Mouse (Mus musculus) heart, adult 9 months (tissue): Measurements from ENCODE around the gene Hmgn2.
A peak's percentile ranks its signal among the peaks of the same experiment; 100 is the strongest.
"Not testable (repeated sequence)": the region's sequence is repeated elsewhere in the genome, so short reads cannot be mapped to it uniquely, and the experiment has no call there.

Experiments used
- DNase-seq, 2 experiments: peaks; one replicate each; pipeline ENCODE4 v3.0.0; 2022; ENCODE audit warnings: low spot score in 2 of 2

The Hmgn2 gene

DNA sequence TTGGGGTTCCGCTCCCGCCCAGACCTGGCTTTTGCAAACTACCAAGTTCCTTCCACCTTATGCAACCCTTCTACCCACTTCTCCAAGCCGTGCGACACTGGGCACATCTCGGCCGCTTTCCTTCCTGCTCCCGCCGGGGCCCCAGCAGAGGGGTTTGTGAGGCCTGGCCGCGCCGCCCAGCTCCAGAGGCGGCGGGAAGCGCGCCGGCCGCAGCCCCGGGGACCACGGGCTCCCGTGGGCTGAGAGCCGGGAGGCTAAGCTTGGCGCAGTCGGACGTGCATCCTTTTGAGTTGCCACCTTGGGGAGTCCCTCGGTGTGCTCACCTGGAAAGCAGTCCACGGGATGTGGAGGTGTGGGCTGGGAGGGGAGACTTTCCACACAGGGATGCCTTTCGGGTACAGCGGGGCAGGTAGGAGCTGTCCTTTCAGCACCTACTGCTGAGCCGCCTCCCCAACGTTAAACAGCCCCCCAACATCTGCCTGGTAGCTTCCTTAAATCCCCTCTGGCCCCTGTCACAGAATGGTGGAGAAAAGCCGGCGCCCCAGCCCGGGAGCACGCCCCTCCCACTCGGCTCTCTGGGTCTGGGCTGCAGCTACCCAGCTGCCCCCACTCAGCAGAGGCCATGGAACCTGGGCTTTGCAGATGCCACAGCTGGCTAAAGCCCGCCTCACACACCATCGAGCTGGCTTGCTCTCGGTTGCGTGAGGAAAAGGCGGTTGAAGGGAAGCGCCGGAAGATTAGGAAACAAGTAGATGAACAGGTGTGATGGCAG, at the start of gene Hmgn2:
Gene Hmgn2 (minus strand): TSS at position 501 of the 772 bp plus-strand sequence.
- DNase-seq: peak in 1 of 2 experiments; percentile 19

DNA sequence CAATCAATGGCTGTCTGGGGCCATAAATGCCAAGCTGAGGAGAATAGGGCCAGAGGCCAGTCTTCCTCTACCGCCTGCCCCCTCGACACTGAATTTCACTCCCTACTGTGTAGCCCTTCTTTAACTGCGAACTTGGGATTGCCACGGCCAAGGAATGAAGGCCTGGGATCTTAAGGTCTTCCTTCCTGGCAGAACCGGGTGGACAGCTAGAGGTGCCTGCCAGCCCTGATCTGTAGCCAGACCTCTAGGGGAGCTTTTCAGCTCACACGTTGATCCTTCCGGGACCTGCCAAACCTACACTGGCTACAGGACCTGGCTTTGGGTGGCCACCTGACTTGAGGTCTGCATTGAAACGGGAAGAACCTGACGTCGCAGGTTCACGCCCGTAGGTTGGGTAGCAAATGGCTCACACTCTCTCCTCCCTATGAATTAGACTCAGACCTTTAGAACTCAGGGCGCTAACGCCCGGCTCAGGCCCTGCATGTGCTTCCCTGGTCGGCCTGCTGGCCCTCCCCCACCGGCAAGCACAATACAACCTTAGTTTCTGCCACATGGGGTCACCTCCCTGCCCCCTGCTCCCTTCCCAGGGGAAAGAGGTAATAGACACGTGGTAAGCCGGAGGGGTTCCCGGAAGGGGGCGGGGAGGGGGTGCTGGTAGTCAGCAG, 48.9 kb upstream of the Hmgn2 start:
- DNase-seq: no peak

DNA sequence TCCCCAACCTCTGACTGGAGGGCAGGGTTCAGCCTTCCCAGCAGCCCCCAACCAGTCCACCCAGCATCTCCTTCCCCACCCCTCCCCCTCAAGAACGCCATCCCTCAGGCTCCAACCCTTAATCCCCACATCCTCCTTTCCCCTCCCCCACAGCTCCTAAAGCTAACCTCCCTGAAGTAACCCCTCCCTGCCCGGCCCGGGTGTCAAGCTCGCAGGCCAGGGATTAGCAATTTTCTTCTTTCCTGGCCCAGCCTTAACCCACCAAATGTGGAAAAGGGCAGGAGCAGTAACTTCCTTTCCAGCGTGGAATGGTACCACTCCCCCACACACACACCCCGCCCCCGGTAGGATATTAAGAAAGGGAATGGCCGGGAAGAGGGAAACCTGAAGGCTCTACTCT, 48.3 kb upstream of the Hmgn2 start:
- no peak for DNase-seq

DNA sequence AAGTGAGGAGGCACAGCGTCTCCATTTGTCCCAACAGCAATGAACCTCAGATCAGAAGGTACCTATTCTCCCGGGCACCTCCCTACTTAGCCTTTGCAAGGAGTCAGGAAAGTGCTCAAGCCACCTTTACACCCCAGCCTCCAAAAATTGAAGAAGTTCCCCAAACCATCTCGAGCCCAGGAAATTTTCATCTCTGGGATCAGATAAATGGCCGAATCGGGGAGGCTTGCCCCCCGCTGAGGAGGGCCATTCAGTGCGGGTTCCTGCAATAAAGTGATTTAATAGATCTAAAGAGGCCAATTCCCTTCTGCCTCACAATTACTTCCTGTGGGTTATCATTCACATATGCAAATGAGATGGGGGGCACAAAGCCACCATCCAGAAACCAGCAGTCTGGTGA, 47.8 kb upstream of the Hmgn2 start:
- DNase-seq: no peak

DNA sequence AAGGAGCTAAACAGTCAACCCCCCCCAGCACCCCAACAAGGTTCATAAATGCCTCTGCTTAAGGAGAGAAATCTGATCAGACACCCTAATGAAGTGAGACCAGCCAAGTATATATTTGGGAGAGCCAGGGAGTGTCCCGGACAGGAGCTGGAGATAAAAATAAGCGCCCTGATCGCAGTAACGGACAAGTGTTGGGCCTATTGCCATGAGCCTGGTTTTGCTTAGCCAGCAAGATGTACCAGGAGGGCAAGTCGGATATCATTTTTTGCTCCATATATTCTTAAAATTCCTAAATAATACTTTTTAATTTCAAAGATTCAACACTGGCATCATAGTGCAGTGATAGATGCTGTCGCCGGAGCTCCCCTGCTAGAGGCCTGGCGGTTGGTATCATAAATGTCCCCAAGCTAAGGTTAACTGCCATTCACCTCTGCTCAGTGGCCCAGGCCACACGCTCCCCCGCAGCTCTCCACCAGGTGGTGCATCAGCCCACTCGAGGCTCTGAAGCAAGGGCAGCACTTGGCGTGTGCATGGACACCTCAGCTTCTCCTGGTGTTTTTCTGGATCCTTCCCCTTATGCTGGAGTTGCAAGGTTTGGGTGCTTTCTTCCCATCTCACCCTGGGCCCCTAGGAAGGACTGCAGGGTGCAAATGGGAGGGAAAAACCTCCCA, 44.5 kb upstream of the Hmgn2 start:
- DNase-seq: peak in 1 of 2 experiments; percentile 21

DNA sequence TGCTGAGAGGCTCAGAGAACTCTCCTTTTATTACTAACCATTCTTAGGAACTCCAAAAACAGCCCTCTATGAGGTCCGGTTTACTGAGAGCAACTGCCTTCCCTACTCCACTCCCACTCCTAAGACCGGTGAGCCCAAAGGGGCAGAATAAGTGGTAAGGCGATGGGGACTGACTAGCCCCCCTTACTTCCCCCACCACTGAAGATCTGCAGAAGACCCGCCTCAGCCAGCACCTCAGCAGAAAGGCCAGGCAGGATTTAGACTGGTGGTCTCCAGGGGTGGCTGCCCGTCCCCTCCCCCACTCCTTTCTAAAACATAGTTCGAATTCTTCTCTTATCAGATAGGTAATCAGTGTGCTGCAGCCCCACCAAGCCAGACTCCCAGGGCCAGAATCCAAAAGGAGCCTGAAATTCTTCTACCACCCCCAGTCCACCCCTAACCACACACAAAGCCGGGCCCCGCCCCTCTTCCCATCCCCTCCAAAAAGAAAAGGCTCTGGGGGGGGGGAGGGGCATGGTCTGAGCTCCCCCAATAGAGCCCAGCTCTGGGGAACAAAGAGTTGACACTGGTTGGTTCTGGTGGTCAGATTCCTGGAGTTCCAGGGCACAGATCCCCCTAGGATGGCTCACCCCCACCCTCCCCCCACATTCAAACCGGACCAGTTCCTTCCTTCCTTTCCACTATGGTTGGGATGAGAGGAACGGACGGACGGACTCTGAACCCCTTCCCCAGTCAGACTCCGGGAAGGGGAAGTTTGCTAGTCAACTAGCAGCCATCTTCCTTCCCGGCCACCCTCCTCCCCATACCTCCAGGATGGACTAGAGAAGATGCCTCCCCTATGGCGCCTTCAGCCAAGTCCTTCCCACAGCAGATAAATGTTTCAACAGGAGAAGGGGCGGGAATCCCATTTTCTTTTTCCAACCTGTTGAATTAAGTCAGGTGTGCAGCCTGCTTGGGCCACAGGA, 43.3 kb upstream of the Hmgn2 start:
- DNase-seq: no peak

DNA sequence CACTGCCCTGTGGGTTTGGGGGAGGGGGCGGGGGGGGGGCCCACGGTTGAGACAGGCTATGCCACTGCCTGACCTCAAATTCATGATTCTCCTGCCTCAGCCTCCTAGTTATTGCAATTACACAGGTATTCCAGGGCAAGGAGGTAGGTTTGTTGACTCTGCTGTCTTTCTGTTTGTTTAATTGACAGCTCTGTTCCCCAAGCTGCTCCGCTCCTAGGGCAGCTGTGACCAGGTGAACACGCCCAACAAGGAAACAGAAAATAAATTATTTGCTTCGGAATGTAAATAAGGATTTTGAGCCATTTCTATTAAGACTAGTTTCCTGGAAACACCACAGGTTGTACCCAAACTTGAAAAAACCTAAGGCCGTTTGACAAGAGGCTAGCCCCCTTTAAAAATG, 41.3 kb upstream of the Hmgn2 start:
- DNase-seq: no peak

DNA sequence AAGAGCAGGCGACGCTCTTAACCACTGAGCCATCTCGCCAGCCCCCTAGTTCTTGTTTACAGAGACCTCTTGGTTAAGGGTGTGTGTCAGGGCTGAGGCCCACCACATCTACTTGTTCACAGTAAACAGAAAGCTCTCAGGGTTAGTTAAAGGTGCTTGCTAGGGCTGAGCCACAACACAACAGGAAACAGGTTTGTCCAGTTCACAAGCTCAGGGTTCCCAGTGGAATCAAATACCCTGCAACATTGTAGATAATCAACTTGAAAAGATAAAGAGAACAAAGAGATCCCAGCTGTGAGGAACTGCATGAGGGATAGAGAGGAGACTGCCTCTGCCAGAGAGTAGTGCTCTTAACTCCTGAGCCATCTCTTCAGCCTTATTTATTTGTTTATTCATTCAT, 38.4 kb upstream of the Hmgn2 start:
- DNase-seq: no peak

DNA sequence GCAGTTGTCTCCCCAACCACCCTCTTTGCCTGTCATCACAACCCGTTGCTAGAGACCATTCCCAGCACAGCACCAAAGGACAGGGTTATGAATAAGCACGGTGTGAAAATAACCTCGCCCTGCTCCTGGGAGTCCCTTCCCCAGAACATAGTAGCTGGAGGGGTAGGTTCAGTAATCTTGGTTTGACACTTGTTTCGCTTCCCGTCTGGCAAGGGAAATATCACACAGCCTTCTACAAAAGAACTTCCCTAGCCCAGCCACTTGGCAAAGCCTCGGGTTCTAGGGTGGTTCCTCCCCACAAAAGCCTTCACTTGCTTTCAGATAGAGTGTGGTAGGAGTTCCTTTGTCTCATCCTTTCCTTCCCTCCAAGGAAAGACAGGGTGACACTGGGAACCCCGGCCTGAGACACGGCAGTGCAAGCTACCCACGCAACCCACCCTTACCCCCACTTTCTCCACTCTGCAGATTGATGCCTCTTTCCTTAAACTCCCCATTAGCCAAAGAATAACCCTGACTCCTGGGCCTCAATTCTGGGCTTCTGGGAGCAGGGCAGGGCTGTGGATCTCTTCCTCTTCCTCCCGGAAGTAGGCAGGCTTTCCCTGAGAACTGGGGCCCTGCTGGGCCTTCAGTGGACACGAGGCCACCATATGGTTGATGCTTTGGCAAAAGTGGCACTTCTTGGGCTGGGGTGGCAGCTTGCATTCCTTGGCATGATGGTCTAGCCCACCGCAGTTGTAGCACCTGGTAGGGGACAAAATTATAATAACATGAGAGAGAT, 37.3 kb upstream of the Hmgn2 start:
- DNase-seq: peak; percentile 8 to 25

DNA sequence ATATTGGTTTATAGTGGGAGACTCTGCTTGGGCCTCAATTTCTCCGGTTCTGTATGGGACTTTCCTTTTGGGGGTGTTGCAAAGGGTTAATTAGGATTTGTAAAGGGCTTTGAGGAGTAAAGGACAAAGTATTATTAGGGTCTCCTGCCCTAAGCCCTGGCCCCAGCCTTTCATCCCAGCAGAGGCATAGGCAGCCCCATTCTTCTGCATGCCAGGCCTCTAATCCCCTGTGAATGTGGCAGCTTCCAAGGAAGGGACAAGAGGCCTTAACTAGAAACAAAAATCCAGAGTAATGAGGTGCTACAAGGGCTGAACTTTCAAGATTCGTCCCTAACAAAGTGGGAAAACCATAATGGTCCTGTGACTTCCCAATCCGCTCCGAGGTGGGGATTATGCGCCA, 34.5 kb upstream of the Hmgn2 start:
- no peak for DNase-seq

DNA sequence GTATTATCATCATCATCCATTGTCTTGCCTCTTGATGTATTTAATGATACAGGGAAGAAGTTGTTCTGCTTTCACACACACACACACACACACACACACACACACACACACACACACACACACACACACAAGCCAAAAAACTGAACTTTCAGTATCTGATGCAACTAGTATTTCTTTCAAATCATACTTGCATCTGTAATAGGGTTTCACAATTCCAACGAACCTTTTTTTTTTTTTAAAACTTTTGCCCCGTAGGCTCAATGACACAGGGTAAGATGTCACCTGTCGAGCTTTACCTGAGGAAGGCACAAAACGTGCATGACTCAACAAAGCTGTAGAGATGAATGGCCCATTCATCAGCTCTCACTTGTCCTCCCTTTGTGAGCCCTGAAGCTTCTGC, 33.8 kb upstream of the Hmgn2 start:
- DNase-seq: no peak

DNA sequence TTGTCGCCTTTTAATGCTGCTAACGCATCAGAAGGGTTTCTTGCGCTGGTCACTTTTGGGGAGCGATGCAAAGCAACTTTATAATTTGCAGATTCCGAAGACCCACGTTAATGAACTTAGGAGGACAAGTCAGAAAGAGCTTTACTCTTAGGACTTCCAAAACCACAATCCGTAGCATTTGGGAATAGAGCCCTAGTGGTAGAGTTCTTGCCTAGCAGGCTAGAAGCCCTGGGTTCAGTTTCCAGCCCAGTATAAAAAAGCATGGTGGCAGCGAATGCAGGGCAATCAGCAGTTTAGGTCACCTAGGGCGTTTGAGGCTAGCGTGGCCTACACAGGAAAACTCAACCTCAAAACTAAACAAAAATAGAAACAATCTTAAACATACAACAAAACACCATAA, 33.3 kb upstream of the Hmgn2 start:
- DNase-seq: no peak

DNA sequence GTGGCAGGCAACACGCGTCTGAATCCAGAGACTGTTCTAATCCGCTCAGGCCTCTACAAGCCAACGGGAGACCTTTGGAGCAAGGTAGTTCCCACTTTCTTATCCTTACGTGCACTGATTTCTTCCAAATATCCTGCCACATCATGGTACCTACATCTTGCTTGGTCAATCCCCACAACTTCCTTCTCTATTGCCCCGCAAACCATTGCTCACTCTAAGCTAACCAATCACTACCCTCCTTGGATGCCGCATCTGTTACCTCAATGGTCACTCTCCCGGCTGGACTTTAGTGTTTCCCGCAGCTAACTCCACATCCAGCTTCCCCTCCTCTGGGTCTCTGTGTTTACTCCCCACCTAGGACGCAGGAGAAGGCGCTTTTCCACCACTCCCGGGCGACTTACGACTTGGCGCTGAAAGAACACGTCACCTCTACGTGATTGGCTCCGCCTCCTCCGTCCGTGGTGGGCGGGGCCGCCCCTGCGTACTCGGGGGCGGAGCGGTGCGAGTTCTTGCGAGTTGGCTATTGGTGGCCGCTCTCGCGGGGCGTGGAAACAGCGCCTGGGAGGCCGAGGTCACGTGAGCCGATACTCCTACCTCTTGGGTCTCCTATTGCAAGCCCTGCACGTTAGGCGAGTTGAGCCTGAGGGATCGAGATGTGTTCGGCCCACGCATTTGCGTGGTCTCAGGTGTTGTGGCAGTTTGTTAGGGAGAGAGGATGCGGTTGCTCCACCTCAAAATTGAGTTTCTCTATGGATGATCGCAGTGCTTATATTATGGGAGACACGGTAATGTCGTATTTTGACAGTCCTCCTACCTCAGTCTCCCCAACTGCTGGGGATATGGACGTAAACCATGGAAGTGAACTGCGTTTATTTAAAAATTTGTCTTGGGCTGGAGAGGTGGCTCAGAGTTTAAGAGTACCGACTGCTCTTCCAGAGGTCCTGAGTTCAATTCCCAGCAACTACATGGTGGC, 32.3 kb upstream of the Hmgn2 start, which contains the start of gene Dhdds:
Gene Dhdds (minus strand): TSS at position 453 of the 973 bp plus-strand sequence.
- DNase-seq: peak; percentile 94 to 95

DNA sequence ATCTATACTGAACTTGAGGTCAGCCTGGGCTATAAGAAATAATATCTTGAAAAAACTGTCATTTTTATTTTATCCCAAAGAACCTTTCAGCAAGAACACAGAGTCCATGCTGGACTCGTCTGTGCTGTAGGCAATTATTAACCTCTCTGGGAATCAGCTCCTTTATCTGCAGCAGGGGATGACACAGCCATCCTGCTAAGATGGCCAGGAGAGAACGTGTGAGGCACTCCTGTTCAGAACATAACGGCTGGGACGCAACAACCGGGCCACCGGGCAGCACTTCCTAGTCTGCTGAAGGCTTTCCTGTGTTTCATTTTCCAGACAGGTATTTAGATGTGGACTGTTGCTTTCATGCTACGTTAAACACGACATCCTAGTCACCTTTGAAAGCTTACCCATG, 26.2 kb upstream of the Hmgn2 start:
- DNase-seq: no peak

DNA sequence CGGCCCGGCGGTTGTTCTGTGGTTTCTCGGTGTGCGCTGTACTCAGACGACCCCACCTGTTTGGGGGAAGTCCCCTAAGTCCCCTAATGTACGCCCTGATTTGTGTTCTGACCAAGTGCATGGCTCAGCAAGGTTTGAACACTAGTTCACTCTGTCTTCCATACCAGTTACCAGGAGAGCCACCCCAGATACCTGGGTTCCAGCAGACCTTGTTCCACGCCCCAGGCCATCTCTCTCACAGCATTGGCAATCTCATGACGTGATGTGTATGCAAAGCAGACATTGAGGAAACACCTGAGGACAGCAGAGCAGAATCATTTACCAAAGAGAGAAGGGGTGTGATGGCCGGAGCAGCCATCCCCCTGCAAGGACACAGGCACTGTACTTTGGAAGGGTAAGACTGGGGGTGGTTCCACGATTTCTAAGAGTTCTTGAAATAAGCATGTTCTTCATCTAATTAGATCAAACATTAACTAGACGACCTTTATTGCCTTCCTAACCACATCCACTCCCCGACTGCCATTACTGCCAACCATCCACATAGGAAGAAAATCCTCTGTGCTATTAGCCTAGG, 22.7 kb upstream of the Hmgn2 start:
- DNase-seq: no peak

DNA sequence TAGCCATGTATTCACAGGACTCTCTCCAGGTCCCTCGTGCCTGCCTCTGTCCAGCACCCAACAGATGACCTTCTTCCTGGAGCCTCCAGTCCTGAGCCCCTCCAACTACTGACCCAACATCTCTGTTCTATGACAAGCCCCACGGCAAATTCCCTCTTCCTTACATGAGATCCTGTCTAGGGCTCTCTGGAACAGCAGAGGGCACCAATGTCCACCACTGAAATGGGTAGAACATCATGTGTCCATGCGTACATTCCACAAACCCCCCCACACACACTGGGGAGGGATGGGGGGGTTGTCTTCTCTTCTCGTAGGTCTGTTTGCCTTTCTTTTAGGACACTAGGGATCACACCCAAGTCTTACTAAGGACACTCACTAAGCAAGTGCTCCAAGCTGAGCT, 21.6 kb upstream of the Hmgn2 start:
- no peak for DNase-seq

DNA sequence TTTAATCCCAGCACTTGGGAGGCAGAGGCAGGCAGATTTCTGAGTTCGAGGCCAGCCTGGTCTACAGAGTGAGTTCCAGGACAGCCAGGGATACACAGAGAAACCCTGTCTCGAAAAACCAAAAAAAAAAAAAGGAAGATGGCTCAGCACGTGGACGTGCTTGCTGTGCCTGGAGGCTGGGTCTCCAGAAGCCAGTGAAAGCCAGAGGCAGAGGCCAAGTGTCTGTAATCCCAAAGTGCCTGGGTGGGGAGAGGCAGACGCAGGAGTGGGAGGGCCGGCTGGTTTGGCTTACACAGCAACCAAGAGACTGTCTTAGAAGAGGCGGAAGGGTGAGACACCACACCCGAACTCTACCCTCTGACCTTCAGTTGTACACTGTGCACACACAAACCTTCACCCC, 19.8 kb upstream of the Hmgn2 start:
- not testable (repeated sequence) for DNase-seq

DNA sequence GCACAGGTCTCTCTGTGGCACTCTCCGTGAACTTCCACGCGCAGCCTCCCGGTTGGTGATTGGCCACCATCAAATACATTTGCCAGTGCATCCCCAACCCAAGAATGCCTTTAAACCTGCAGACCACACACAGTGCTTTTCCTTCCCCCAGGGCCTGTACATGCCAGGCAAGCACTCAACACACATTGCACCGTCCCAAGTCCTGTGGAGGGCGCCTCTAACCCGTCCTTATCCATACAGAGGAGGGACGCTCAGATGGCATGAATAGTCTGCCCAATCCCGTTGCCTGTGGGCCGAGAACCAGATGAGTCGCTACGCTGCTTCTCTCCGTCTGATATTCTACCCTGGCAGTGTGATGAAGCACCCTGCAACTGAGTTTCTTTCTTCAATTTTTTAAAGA, 14.5 kb upstream of the Hmgn2 start:
- DNase-seq: no peak

DNA sequence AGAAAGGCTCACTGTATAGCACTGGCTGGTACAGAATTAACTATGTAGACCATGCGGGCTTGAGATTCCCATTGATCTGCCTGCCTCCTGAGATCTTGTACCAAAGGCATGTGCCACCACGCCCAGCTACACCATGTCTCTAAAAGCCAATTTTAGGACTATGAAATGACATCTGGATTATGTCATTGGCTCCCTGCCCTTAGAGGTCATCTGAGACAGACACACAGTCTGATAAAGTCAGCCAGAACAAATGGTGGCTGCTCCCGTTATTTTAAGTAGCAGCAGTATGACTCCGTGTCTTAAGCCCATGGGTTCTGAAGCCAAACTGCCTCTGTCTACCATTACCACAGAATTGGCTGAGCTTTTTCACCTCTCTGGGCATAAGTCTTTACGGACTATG, 12.0 kb upstream of the Hmgn2 start:
- DNase-seq: peak; percentile 49 to 75
